Mouse (Mus musculus) 3134 (cell line): ENCODE measurements around the gene Supt4a.
A peak's percentile ranks its signal among the peaks of the same experiment; 100 is the strongest.

Experiments used
- DNase-seq: peaks from one replicate; pipeline ENCODE4 v3.0.0-alpha.2; 2011; ENCODE audit warnings: low spot score; ENCODE audit not compliant: insufficient read length; ENCODE audit errors: extremely low read depth

The Supt4a gene

DNA sequence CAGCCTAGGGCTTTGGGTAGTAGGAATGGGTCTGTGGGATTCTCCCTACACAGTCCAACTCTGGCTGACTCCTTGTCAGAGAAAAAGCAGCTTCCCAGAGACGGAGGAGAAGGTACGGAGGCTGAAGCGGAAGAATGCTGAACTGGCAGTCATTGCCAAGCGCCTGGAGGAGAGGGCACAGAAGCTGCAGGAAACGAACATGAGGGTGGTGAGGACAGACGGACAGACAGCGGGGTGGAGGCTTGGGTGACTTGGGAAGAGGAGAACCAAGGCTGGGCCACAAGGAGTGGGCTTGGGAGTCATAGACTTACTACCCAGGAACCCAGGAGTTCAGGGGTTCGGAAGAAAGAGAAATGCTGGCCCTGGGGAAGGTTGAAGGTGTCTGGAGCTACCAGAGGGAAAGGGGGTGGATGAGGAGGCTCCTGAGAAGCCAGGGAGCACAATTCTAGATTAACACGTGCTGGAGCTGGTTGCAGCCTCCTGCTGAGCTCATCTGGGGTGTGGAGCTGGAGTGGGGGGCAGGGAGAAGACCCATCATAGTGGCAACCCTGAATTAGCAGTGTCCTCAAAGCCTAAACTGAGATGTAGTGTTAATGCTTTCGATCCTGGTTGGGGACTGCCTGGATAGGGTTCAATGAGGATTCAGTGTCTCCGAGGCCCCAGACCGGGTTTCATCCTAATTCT, 25.5 kb downstream of the Supt4a start:
- no peak for DNase-seq

DNA sequence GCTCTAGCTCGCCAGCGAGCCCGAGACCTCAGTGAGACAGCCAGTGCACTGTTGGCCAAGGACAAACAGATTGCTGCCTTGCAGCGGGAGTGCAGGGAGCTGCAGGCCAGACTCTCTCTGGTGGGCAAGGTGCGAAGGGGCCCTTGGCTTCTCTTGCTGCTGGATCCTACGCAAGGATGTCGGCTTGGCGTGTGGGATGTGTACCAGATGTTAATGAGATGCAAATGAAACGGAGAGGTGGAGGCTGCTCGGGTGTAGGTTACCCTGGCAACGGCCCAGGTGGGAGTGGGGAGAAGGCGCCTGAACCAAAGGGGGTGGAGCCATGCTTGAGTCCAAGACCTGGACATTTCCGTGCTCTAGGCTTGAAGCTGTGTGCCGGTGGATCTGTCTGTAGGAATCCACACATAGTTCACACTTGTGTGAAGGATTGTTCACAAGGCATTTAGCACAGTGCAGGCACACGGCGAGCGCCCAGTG, 26.2 kb downstream of the Supt4a start:
- DNase-seq = no peak

DNA sequence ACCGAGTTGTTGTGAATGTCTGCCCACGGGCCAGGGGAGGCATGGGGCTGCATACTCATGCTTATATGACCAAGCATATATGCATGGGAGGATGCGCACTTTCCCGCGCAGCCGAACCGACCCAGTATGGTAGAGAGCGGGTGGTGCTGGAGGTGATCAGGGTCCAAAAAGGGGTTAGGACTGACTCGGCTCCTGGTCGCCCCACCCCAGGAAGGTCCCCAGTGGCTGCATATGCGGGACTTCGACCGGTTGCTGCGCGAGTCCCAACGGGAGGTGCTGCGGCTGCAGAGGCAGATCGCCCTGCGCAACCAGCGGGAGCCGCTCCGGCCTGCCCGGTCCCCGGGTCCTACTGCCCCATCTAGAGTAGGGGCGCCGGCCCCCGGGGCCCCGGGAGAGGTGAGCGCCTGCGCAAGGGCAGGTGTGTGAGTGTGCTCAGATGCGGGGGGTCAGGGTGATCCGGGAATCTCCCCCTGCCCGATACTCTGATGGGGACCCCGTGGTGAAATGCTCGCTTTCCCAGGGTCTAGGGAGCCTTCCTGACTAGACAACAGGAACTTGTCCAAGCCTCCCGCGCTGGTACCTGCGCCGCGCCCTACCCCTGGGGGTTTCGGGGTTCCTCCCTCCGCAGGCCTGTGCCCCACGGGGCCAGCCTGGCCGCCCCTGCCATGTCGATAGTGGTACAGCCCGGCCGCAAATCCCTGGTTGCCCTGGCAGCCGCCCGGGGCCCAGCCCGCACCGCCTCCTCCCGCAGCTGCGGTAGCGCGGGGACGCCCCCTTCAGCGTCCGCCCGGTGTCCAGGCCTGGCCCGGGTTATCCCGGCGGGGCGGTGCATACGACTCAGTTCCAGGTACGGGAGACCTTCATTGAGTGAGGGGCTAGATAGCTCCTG, 26.9 kb downstream of the Supt4a start:
- DNase-seq = no peak

DNA sequence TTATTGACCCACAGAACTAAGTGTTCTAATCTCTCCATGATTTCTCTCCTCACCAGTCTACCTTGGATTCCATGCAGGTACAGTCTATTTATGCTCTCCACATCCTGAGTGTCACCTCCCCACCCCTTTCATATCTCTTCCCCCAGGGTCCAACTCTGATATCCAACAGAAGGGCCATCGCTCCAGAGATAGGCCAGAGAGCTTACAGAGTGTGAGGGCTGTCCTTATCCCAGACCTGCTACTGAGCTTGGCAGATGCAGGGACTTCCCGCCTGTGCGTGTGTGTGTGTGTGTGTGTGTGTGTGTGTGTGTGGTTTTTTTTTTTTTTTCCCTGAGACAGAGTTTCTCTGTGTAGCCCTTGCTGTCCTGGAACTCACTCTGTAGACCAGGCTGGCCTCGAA, 31.4 kb downstream of the Supt4a start:
- no peak for DNase-seq

DNA sequence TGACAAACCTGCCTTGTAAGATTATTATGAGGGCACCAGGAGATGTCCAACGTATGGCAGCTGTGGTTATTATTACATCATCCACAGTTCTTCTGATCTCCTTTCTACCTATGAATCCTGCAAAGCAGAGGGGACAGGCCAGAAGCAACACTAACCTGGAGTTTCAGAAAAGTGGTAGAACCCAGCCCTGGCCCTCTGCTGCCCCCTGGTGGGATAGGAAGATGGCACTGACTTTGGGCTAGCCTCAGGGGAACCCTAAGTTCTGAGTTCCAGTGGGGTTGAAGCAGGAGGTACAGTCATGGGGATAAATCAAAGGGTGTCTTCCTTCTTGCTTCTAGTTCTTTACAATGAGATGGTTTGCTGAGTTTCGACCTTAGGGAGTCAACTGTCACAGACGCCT, 33.6 kb downstream of the Supt4a start:
- peak; percentile 42 for DNase-seq

DNA sequence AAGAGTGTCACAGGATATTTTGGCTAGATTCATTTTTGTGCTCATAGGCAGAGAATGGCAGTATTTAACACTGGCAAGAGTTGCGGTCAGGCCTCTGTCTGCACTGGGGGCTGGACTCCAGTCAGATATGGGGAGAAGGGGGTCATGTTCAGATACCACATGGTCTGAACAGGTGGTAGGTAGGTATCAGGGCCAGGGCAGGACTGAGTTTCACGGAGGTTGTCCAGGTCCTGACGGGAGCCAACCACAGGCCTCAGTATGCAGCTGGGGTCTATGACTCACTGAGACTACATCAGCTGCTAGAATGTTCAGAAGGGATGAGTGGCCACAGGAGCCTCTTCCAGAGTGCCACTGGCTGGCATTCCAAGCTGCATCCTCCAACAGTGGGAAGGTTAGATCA, 35.0 kb downstream of the Supt4a start:
- peak; percentile 48 for DNase-seq

DNA sequence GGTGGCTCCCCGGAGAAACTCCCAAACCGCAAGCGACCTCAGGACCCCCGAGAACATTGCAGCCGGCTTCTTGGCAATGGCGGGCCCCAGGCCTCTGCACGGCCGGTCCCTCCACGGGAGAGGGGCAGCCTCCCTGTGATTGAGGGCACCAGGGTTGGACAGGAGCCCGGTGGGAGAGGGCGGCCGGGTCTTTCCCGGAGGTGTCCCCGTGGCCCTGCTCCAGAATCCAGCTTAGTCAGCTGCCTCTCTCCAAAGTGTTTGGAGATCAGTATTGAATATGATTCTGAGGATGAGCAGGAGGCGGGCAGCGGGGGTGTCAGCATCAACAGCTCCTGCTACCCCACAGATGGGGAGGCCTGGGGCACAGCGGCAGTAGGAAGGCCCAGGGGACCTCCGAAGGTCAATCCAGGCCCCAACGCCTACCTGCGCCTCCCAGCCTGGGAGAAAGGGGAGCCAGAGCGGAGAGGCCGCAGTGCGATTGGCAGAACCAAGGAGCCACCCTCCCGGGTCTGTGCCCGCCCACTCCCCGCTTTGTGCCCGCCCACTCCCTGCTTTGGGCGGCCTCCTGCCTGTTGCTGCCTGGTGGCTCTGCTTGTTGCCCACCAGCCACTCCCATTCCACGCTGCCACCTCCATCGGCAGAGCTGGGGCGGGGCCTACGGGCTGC, 40.9 kb downstream of the Supt4a start:
- no peak for DNase-seq

DNA sequence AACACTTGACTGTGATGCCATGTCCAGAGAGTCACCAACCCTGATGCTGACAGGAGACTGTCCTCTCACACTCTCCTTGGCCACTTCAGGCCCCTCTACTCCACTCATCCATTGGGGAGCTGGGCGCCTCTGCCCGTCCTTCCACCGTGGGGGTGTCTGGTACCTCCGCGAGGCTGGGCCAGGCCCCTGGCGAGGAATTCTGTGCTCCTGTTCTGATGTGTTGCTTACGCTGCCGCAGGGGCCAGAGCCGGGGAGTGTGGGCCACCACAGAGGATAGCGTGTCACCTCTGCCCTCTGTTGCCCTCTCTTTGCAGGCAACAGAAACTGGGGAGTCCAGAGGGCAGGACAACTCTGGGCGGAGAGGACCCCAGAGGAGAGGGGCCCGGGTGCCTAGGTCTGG, 41.6 kb downstream of the Supt4a start:
- DNase-seq = no peak

DNA sequence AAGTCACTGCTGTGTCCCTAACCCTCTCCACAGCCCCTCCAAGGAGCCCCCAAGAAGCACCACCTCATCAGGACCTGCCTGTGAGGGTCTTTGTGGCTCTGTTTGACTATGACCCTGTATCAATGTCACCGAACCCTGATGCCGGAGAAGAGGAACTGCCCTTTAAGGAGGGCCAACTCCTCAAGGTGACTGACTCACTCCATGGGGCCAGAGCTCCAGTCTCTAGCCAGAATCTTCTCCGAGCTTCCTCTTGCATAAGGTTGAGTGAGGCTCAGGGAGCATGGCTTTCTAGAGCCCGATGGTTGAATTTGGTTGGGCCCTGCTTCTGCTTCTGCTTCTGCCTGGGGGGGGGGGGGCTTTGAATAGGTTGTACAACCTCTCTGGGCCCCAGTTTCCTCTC, 42.0 kb downstream of the Supt4a start:
- DNase-seq = no peak

DNA sequence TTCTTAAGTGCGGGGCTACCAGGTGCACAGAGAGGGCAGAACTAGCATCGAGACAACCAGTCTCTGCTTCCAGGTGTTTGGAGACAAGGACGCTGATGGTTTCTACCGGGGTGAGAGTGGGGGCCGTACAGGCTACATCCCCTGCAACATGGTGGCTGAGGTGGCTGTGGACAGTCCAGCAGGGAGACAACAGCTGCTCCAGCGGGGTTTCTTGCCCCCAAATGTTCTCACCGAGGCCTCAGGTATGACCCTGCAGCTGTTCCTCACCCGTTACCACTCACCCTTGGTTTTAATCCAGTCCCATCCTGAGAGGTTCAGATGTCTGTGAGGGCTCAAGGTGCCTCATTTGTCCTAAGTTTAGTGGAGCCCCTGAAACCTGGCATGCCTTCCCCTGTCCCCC, 42.8 kb downstream of the Supt4a start:
- DNase-seq = no peak

DNA sequence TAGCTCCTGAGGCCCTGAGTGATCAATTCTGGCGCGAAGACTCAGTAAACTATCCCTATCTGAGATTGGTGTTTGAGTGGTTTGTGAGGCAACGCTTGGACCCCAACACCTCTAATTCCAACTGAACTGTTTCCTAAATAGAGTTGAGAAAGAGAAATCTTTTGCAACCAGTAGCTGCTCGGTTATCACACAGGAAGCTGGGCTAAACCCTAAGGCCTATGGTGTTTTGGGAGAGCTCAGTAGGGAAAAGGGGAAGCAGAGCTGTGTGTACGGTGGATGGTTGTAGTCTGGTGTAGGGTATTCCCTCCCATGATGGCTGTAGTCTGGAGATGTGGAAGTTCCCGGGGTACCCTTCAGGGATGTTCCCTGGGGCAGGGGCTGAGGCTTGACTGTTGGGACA, 52.7 kb downstream of the Supt4a start:
- DNase-seq = no peak
